Mouse (Mus musculus) testis, adult 2 months (tissue): ENCODE measurements at regions not wholly inside any gene's neighbourhood (a gene's known extent, or its start where the extent isn't known, plus 50 kb on each side); places are given as distances from the start of the nearest gene placed in this dataset.

Experiments used
- CTCF ChIP-seq: fragments of 200-500 bp; IDR thresholded peaks from 2 replicates; pipeline ENCODE4 v1.5.1; 2012; ENCODE audit warnings: low read depth, mild to moderate bottlenecking, inconsistent platforms, low read length, moderate library complexity; ENCODE audit not compliant: control insufficient read depth, insufficient read depth, insufficient replicate concordance
- POLR2A ChIP-seq: fragments of 200-500 bp; IDR thresholded peaks from 2 replicates; pipeline ENCODE4 v1.6.1; 2012; ENCODE audit warnings: low read depth, mild to moderate bottlenecking, inconsistent platforms, low read length, moderate library complexity; ENCODE audit not compliant: control insufficient read depth

DNA sequence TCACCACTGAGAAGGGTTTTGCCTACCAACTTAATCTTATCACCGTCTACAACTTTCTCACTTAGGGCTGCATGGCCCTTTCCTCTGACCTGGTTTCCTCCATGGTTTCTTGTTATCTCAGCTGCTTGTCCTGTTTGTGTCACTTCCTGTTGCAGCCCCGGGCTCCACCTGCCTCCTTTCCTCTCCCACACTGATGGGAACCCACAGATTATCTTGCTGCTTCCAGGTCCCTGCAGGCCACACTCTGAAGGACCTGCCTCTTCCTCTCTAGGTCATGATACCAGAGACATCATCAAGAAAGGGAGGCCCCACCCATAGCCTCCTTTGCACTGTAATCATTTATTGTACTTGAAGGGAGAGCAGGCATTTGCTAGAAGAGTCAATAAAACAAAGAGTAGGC, 184.4 kb upstream of the Tnp1 start:
- TF ChIP-seq CTCF: no peak
- TF ChIP-seq POLR2A: no peak
